Mouse (Mus musculus) neural tube, embryonic 15.5 days (tissue): Measurements from ENCODE around the gene Ccl17. TPM values are rescaled to one million over a fixed set of nuclear protein-coding genes. Genes with fewer than 3 reads are reported as not detected.
"Not testable (repeated sequence)": the region's sequence is repeated elsewhere in the genome, so short reads cannot be mapped to it uniquely, and the experiment has no call there.

ENCODE experiments used
- ATAC-seq: fragments of 200-750 bp; cut with Nextera tagmentation; 2 replicates; pipeline ENCODE4 v1.8.0; 2017; ENCODE audit warnings: mild to moderate bottlenecking, moderate TSS enrichment, moderate library complexity; ENCODE audit not compliant: low FRiP score
- H3K27ac ChIP-seq: fragments of 300-500 bp; sonication (generic); replicated peaks from 2 replicates; pipeline ENCODE4 v1.5.1; 2015; ENCODE audit warnings: mild to moderate bottlenecking, inconsistent platforms
- H3K27me3 ChIP-seq: fragments of 300-500 bp; sonication (generic); replicated peaks from 2 replicates; pipeline ENCODE4 v1.6.1; 2015; ENCODE audit warnings: inconsistent platforms
- H3K36me3 ChIP-seq: fragments of 300-500 bp; sonication (generic); 2 replicates; pipeline ENCODE4 v1.6.1; 2015; ENCODE audit warnings: inconsistent platforms
- H3K4me1 ChIP-seq: fragments of 300-500 bp; sonication (generic); 2 replicates; pipeline ENCODE4 v1.6.1; 2015; ENCODE audit warnings: inconsistent platforms
- H3K4me2 ChIP-seq: fragments of 300-500 bp; sonication (generic); 2 replicates; pipeline ENCODE4 v1.6.1; 2015; ENCODE audit warnings: inconsistent platforms, mild to moderate bottlenecking, moderate library complexity
- H3K4me3 ChIP-seq: fragments of 300-500 bp; sonication (generic); replicated peaks from 2 replicates; pipeline ENCODE4 v1.5.1; 2015; ENCODE audit warnings: mild to moderate bottlenecking, inconsistent platforms
- H3K9ac ChIP-seq: fragments of 300-500 bp; sonication (generic); replicated peaks from 2 replicates; pipeline ENCODE4 v1.6.1; 2015; ENCODE audit warnings: mild to moderate bottlenecking, inconsistent platforms
- H3K9me3 ChIP-seq: fragments of 300-500 bp; sonication (generic); replicated peaks from 2 replicates; pipeline ENCODE4 v1.6.1; 2016; ENCODE audit warnings: inconsistent platforms
- WGBS: fragments of 180-500 bp; shearing (Covaris S2); methylation state at CpG from one replicate; pipeline ENCODE4 v1.1.7; 2015; ENCODE audit warnings: mixed read lengths; 5-methylcytosine and 5-hydroxymethylcytosine counted together
- polyA plus RNA-seq: library from polyadenylated mRNA; unstranded; fragments of >200 nt; fragmentation: Nextera tagmentation; extraction: Ambion mirVana; gene quantifications from 2 replicates; pipeline ENCODE4 v1.2.1, GENCODE M21; 2015

The Ccl17 gene
- polyA plus RNA-seq, 1 experiment from 2014 or later = 1.1 TPM

DNA sequence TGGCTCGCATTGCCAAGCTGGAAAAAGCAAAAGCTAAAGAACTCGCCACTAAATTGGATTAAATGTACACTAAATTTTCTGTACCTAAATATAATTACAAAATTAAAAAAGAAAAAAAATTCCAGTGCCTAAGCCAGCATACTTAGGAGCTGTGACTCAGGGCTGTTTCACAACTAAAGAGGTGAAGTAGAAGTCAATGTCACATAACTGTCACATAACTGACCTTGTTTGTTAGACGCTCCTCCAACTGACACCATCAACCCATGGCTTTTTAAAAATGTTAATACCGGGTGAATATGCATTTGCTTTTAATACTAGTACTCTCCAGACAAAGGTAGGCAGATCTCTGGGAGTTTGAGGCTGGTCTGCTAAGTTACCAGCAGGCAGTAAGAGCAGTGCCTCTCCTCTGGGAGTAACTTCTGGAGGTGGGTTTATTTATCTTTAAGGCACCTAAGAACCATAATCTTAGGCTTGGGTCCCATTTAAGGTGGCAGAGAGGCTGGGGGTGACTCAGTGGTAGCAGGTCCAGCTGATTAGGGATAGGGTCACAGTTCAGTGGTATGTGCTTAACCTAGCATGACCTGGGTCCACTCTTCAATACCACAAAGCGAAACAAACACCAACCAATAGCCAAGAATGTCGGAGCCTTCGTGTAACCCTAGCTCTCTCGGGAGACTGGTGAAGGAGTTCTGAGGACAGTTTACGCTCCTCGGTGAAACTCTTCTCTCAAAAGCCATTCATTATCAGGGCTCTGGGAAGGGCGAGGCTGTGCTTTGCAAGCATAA lies 26.4 kb downstream of the Ccl17 start:
- no peak for ATAC-seq
- peak overlapping the region; percentile 86 for H3K4me3 ChIP-seq
- no peaks in the 10 kb centered on the region for H3K9me3 ChIP-seq
- peaks cover 27% of the 10 kb centered on the region for H3K4me1 ChIP-seq
- no peak overlapping the region for H3K27ac ChIP-seq
- WGBS = 81% methylated on average over 11 of the region's 11 CpGs
- H3K27me3 ChIP-seq = no peaks in the 10 kb centered on the region
- peak overlapping the region; percentile 87 for H3K4me2 ChIP-seq
- H3K36me3 ChIP-seq = peaks cover 2% of the 10 kb centered on the region
- peak overlapping the region; percentile 86; the same call in 1 of the 2 replicates for H3K9ac ChIP-seq

DNA sequence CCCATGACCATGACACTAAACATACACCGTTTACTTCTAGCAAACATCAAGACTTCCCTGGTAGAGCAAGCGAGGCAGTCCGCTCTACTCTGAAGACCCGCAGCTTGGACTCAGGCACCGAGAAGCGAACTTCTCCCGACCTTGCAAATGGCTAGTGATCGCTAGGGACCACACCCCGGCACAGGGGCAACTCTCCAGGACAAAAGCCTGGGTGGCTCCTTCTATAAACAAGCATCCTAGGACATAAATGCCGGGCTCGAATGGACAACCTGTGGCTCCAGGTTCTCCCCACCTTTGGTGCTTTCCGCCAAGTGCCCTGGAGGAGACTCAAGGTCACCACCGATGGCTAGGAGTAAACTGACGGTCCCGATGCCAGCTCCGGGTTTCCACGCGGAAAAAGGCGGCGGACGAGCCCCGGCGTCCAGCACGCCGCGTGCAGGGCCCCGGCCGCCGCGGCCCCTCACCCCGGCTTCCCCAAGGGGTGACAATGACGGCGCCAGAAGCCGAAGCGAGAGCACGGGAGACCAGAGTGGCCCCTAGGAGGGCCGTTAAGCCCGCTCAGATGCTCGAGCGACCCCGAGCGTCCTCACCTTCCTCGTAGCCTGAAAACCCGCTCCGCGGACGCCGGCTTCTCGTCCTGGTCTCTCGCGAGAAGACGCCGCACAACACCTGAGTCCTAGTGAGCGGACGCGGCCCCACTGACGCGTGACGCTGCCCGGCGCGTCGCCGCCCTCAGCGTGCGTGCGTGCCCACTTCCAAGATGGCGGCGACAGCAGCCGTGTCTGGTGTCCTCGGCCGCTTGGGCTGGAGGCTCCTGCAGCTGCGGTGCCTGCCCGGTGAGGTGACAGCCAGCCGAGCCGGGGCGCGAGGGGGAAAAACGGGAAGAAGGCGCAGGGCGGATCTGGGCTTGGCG lies 27.7 kb downstream of the Ccl17 start, which contains the start of the genes Coq9 and Ciapin1:
Gene Coq9, plus strand, starts transcription at position 660 of the 913 bp plus-strand sequence.
Gene Ciapin1, minus strand, starts transcription at position 697 of the 913 bp plus-strand sequence.
- WGBS = under 1% methylated on average over 82 of the region's 82 CpGs
- H3K27ac ChIP-seq = peak within 1 kb of the TSS; percentile 96
- peaks cover 22% of the 10 kb centered on the region for H3K4me1 ChIP-seq
- H3K27me3 ChIP-seq = no peaks in the 10 kb centered on the region
- H3K4me2 ChIP-seq = peak within 1 kb of the TSS; percentile 87
- H3K36me3 ChIP-seq = no peaks in the 10 kb centered on the region
- no peaks in the 10 kb centered on the region for H3K9me3 ChIP-seq
- H3K4me3 ChIP-seq = peak within 1 kb of the TSS; percentile 86
- peak; percentile 98 for ATAC-seq
- peak within 1 kb of the TSS; percentile 86 for H3K9ac ChIP-seq

DNA sequence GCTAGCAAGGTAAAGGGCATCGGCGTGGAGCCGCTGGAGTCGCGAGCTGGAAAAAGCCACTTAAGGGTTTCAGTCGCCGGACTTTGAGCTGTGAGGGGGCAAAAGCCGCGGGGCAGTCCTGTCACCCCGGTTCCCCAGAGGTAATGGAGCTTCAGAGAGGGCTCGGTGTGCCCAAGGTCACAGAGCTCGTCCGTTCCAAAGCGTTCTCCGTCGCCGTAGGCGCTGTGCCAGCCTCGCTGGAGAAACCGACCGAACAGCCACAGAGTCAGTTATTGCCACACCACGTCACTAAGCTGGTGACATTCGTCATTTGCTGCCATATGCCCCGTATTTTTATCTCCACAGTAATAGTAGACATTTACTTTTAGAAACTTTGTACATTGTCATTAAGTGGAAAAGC lies 28.3 kb downstream of the Ccl17 start:
- WGBS = under 1% methylated on average over 24 of the region's 24 CpGs
- Histone ChIP-seq H3K4me2 (peak overlapping the region; percentile 62), H3K27me3 (no peaks in the 10 kb centered on the region), H3K9ac (peak overlapping the region; percentile 86), H3K36me3 (no peaks in the 10 kb centered on the region), H3K4me1 (peaks cover 22% of the 10 kb centered on the region), H3K27ac (peak overlapping the region; percentile 96), H3K9me3 (no peaks in the 10 kb centered on the region), H3K4me3 (peak overlapping the region; percentile 86)
- ATAC-seq = peak; percentile 71

DNA sequence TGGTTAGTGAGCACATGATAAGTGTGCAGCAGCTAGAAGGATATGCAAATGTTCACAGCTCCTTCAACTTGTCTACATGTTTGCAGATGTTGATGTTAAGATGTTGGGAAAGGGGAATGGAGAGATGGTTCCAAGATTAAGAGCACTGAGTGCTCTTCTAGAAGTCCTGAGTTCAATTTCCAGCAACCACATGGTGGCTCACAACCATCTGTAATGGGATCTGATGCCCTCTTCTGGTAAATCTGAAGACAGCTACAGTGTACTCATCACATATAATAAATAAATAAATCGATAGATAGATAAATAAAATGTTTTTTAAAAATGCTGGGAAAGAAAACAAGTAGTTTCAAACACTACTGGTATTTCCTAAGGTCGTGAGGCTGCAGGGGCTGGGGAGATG lies 30.9 kb downstream of the Ccl17 start:
- Histone ChIP-seq H3K27ac (no peak overlapping the region), H3K9ac (no peak overlapping the region), H3K27me3 (no peaks in the 10 kb centered on the region), H3K36me3 (peaks cover 25% of the 10 kb centered on the region), H3K4me3 (no peak overlapping the region), H3K4me1 (peaks cover 21% of the 10 kb centered on the region), H3K9me3 (no peaks in the 10 kb centered on the region), H3K4me2 (no peak overlapping the region)
- ATAC-seq = no peak
- WGBS = 53% methylated on average over 2 of the region's 2 CpGs

DNA sequence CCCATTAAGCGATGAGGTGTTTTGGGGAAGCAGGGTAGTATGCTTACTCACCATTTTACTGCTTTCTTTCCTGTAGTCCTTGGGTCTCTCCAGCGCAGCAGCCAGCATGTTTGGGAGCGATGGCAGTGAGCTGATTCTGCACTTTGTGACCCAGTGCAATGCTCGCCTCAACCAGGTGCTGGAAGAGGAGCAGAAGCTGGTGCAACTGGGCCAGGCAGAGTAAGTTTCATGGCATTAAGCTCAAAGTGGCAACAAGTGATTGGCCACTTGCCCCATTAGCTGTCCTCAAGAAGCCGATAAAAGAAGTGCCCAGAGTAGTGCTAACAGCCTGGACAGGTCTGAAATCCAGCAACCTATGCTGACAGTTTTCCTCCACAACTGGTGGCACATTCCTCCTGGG lies 39.8 kb downstream of the Ccl17 start:
- no peak overlapping the region for H3K27ac ChIP-seq
- 94% methylated on average over 5 of the region's 5 CpGs for WGBS
- H3K4me1 ChIP-seq = no peaks in the 10 kb centered on the region
- no peaks in the 10 kb centered on the region for H3K27me3 ChIP-seq
- ATAC-seq = no peak
- H3K4me2 ChIP-seq = no peak overlapping the region
- H3K36me3 ChIP-seq = peaks cover 83% of the 10 kb centered on the region
- no peak overlapping the region for H3K4me3 ChIP-seq
- H3K9me3 ChIP-seq = no peaks in the 10 kb centered on the region
- H3K9ac ChIP-seq = no peak overlapping the region

DNA sequence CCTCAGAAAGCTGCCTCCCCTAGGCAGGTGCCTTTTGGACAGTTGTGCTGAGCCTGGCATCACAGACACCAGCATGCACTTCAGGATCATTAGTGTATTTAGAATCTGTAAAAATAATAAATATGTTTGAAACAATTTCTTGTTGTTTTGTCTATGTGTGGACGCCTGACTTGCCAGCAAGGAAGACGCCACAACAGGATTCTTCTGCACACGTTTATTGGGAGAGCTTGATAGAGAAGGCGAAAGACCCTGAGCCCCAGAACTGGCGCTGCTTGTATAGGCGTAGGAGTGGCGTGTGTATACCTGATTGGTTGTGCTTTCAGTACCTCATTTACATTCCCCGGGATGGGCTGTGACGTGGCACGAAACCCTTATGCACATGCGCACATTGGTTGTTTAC lies 44.5 kb downstream of the Ccl17 start:
- not testable (repeated sequence) for H3K9me3 ChIP-seq, H3K4me2 ChIP-seq, H3K27me3 ChIP-seq, H3K27ac ChIP-seq, H3K4me3 ChIP-seq, H3K9ac ChIP-seq, ATAC-seq
- WGBS = 90% methylated on average over 11 of the region's 11 CpGs
- Histone ChIP-seq H3K36me3 (peaks cover 46% of the 10 kb centered on the region), H3K4me1 (peaks cover 18% of the 10 kb centered on the region)

DNA sequence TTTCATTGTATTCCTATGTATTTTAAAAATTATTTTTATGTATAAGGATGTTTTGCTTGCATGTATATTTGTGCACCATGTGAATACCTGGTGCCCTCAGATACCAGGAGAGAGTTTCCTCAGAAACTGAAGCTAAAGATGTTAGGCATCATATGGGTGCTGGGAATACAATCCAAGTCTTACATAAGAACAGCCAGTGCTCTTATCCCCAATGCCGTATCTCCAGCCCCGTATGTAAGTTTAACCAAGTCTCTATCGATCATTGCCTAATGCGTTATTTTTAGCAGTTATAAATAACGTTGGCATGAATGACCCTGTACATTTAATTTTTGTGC lies 46.7 kb downstream of the Ccl17 start:
- WGBS = 33% methylated on average over 5 of the region's 5 CpGs
- Histone ChIP-seq H3K9ac (no peak overlapping the region), H3K27ac (no peak overlapping the region; the same call in 1 of the 2 replicates), H3K4me3 (peak overlapping the region; percentile 92), H3K27me3 (no peaks in the 10 kb centered on the region), H3K4me1 (peaks cover 18% of the 10 kb centered on the region), H3K9me3 (no peaks in the 10 kb centered on the region), H3K36me3 (peaks cover 41% of the 10 kb centered on the region), H3K4me2 (peak overlapping the region; percentile 31; the same call in 1 of the 2 replicates)
- peak; percentile 18; the same call in 1 of the 2 replicates for ATAC-seq

DNA sequence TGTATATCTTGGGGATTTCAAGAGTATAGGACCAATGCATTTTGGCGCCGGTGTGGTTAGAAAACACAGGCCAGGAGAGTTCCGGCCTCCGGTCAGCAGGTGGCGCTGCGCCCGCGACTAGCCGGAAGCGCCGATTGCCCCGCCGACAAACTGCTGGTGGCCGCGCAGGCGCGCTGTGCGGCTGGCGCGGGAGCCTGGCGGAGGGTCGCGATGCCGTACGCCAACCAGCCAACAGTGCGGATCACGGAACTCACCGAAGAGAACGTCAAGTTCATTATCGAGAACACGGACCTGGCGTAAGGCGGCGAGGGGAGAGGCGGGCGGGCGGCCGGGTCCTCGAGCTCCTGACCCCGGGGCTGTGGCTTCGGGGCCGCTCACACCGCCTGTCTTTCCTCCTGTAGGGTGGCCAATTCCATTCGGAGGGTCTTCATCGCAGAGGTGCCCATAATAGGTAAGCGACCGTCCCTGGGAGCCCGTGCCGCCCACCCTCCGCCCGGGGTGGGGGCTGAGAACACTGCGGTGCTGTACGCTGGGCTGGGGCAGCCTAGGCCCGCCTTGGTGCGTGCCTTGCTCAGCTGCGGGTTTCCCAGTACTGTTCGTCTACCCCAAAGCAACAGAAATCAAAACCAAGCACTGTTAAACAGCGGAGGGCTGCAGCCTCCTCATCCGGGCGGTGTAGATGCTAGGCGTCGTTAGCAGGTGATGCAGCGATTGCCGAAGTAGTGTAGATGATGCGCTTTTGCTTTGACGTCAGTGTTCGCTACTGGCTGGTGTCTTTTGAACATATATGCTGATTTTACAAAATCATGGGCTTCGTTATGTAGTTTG lies 47.3 kb downstream of the Ccl17 start, which contains the start of gene Polr2c:
Gene Polr2c, plus strand, starts transcription at position 105 of the 828 bp plus-strand sequence.
- peak within 1 kb of the TSS; percentile 98 for H3K9ac ChIP-seq
- H3K4me3 ChIP-seq = peak within 1 kb of the TSS; percentile 92
- no peaks in the 10 kb centered on the region for H3K9me3 ChIP-seq
- peaks cover 40% of the 10 kb centered on the region for H3K36me3 ChIP-seq
- H3K27ac ChIP-seq = peak within 1 kb of the TSS; percentile 84
- H3K4me2 ChIP-seq = peak within 1 kb of the TSS; percentile 71
- H3K4me1 ChIP-seq = peaks cover 18% of the 10 kb centered on the region
- no peaks in the 10 kb centered on the region for H3K27me3 ChIP-seq
- ATAC-seq = peak; percentile 80
- WGBS = under 1% methylated on average over 68 of the region's 68 CpGs

DNA sequence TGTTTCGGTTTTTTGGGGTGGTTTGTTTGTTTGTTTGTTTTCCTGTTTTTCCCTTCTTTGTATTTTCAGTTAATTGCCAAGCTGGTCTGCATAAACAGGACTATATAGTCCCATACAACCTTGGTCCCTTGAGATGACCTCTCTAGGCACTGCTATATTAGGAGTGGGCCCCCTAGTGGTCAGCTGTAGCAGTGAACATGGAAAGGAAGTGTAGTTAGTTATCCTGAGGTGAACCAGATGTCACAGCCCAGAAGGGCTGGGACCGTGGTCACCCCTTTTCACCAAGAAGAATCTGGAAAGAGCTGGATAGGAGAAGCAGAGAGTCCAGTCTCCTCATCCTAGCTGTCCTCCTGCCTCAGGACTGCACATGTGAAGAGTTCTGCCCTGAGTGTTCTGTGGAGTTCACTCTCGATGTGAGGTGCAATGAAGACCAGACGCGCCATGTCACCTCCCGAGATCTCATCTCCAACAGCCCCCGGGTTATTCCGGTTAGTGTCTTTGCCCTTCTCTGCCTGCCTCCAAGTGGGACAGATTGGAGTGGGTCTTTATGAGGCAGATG lies 51.2 kb downstream of the Ccl17 start:
- Histone ChIP-seq H3K4me1 (peaks cover 18% of the 10 kb centered on the region), H3K27ac (no peak overlapping the region), H3K27me3 (no peaks in the 10 kb centered on the region), H3K9ac (no peak overlapping the region), H3K36me3 (peaks cover 57% of the 10 kb centered on the region), H3K4me2 (no peak overlapping the region), H3K9me3 (no peaks in the 10 kb centered on the region), H3K4me3 (no peak overlapping the region)
- no peak for ATAC-seq
- 79% methylated on average over 8 of the region's 8 CpGs for WGBS
